Mouse (Mus musculus): Measurements from ENCODE around the gene Zfp626. TPM values are rescaled to one million over a fixed set of nuclear protein-coding genes. Genes with fewer than 3 reads are reported as not detected.
A peak's percentile ranks its signal among the peaks of the same experiment; 100 is the strongest.
"Not testable (repeated sequence)": the region's sequence is repeated elsewhere in the genome, so short reads cannot be mapped to it uniquely, and the experiment has no call there.

Zfp626 gene
- polyA plus RNA-seq, 1 experiment from 2014 or later, result 2.4 TPM

GRCm38 (mm10) chr7:27804297-27805030, 2.5 kb upstream of the Zfp626 start:
- H3K4me1 ChIP-seq (replicated peaks; ENCODE audit: control insufficient read depth, insufficient read depth, low read length), result peaks cover 6% of the 10 kb centered on the region; the same call in 1 of the 2 replicates
- peak overlapping the region; percentile 72 for H3K4me3 ChIP-seq (ENCODE audit: low read length)
- peak overlapping the region; percentile 76 for H3K9ac ChIP-seq (ENCODE audit: low read length)
- no peaks in the 10 kb centered on the region for H3K9me3 ChIP-seq (ENCODE audit: control insufficient read depth, low read length)
- H3K27me3 ChIP-seq (ENCODE audit: control insufficient read depth, insufficient read depth, low read depth, low read length), result no peaks in the 10 kb centered on the region
- peak overlapping the region; percentile 63 for H3K27ac ChIP-seq (ENCODE audit: low read length)
- H3K4me2 ChIP-seq (ENCODE audit: low read depth, low read length), result peak overlapping the region; percentile 92
- peak; percentile 97 for ATAC-seq (ENCODE audit: low read depth)
- H3K36me3 ChIP-seq (ENCODE audit: control insufficient read depth, insufficient read depth, low read length), result peaks cover 8% of the 10 kb centered on the region
- WGBS, result under 1% methylated on average over 25 of the region's 25 CpGs

GRCm38 (mm10) chr7:27807305-27807704, 309 bp downstream of the Zfp626 start:
- WGBS, result 79% methylated on average over 7 of the region's 7 CpGs

GRCm38 (mm10) chr7:27818526-27819110, 11.6 kb downstream of the Zfp626 start:
- Histone ChIP-seq H3K27ac (ENCODE audit: low read length) (no peak overlapping the region), H3K9ac (ENCODE audit: low read length) (no peak overlapping the region), H3K27me3 (ENCODE audit: control insufficient read depth, insufficient read depth, low read depth, low read length) (no peaks in the 10 kb centered on the region), H3K9me3 (ENCODE audit: control insufficient read depth, low read length) (no peaks in the 10 kb centered on the region), H3K4me2 (ENCODE audit: low read depth, low read length) (no peak overlapping the region), H3K4me1 (replicated peaks; ENCODE audit: control insufficient read depth, insufficient read depth, low read length) (no peaks in the 10 kb centered on the region), H3K4me3 (ENCODE audit: low read length) (no peak overlapping the region), H3K36me3 (ENCODE audit: control insufficient read depth, insufficient read depth, low read length) (peaks cover 19% of the 10 kb centered on the region)
- WGBS, result 95% methylated on average over 7 of the region's 7 CpGs
- ATAC-seq (ENCODE audit: low read depth), result no peak

More at GRCm38 (mm10) chr7:27807305-27807704, 309 bp downstream of the Zfp626 start:
- H3K36me3 ChIP-seq (ENCODE audit: control insufficient read depth, insufficient read depth, low read length), result peaks cover 14% of the 10 kb centered on the region
- not testable (repeated sequence) for H3K9me3 ChIP-seq (ENCODE audit: control insufficient read depth, low read length); H3K4me3 ChIP-seq (ENCODE audit: low read length); H3K27me3 ChIP-seq (ENCODE audit: control insufficient read depth, insufficient read depth, low read depth, low read length); H3K4me2 ChIP-seq (ENCODE audit: low read depth, low read length); H3K4me1 ChIP-seq (replicated peaks; ENCODE audit: control insufficient read depth, insufficient read depth, low read length); H3K27ac ChIP-seq (ENCODE audit: low read length); H3K9ac ChIP-seq (ENCODE audit: low read length); ATAC-seq (ENCODE audit: low read depth)

- H3K27me3 ChIP-seq (ENCODE audit: control insufficient read depth, insufficient read depth, low read depth, low read length), result no peaks in the 10 kb centered on the region
- no peak overlapping the region for H3K4me2 ChIP-seq (ENCODE audit: low read depth, low read length)
- peaks cover 15% of the 10 kb centered on the region for H3K36me3 ChIP-seq (ENCODE audit: control insufficient read depth, insufficient read depth, low read length)
- H3K4me3 ChIP-seq (ENCODE audit: low read length), result no peak overlapping the region
- no peak overlapping the region for H3K9ac ChIP-seq (ENCODE audit: low read length)
- H3K9me3 ChIP-seq (ENCODE audit: control insufficient read depth, low read length), result peaks cover 4% of the 10 kb centered on the region; the same call in 1 of the 2 replicates
- no peaks in the 10 kb centered on the region for H3K4me1 ChIP-seq (replicated peaks; ENCODE audit: control insufficient read depth, insufficient read depth, low read length)
- H3K27ac ChIP-seq (ENCODE audit: low read length), result no peak overlapping the region
- no peak for ATAC-seq (ENCODE audit: low read depth)
These were observed 15.6 kb downstream of the Zfp626 start for GRCm38 (mm10) chr7:27822611-27823010.

- Histone ChIP-seq H3K27ac (ENCODE audit: low read length) (no peak overlapping the region), H3K9me3 (ENCODE audit: control insufficient read depth, low read length) (no peaks in the 10 kb centered on the region), H3K4me3 (ENCODE audit: low read length) (no peak overlapping the region), H3K9ac (ENCODE audit: low read length) (no peak overlapping the region), H3K4me1 (replicated peaks; ENCODE audit: control insufficient read depth, insufficient read depth, low read length) (peaks cover 2% of the 10 kb centered on the region; the same call in 1 of the 2 replicates), H3K36me3 (ENCODE audit: control insufficient read depth, insufficient read depth, low read length) (no peaks in the 10 kb centered on the region), H3K27me3 (ENCODE audit: control insufficient read depth, insufficient read depth, low read depth, low read length) (no peaks in the 10 kb centered on the region), H3K4me2 (ENCODE audit: low read depth, low read length) (no peak overlapping the region)
- ATAC-seq (ENCODE audit: low read depth), result no peak
- WGBS, result 73% methylated on average over 2 of the region's 2 CpGs
These were observed 27.1 kb downstream of the Zfp626 start for GRCm38 (mm10) chr7:27834131-27834530.

GRCm38 (mm10) chr7:27837896-27838295, 30.9 kb downstream of the Zfp626 start:
- Histone ChIP-seq H3K4me3 (ENCODE audit: low read length) (peak overlapping the region; percentile 63), H3K36me3 (ENCODE audit: control insufficient read depth, insufficient read depth, low read length) (no peaks in the 10 kb centered on the region), H3K27me3 (ENCODE audit: control insufficient read depth, insufficient read depth, low read depth, low read length) (no peaks in the 10 kb centered on the region), H3K9ac (ENCODE audit: low read length) (peak overlapping the region; percentile 74), H3K4me2 (ENCODE audit: low read depth, low read length) (peak overlapping the region; percentile 63), H3K9me3 (ENCODE audit: control insufficient read depth, low read length) (no peaks in the 10 kb centered on the region), H3K4me1 (replicated peaks; ENCODE audit: control insufficient read depth, insufficient read depth, low read length) (peaks cover 5% of the 10 kb centered on the region; the same call in 1 of the 2 replicates), H3K27ac (ENCODE audit: low read length) (peak overlapping the region; percentile 87)
- 24% methylated on average over 6 of the region's 6 CpGs for WGBS
- no peak for ATAC-seq (ENCODE audit: low read depth)

- H3K9ac ChIP-seq (ENCODE audit: low read length), result peak within 1 kb of the TSS; percentile 74
- peak within 1 kb of the TSS; percentile 63 for H3K4me3 ChIP-seq (ENCODE audit: low read length)
- 2% methylated on average over 34 of the region's 34 CpGs for WGBS
- H3K4me2 ChIP-seq (ENCODE audit: low read depth, low read length), result peak within 1 kb of the TSS; percentile 63
- H3K9me3 ChIP-seq (ENCODE audit: control insufficient read depth, low read length), result no peaks in the 10 kb centered on the region
- peaks cover 5% of the 10 kb centered on the region; the same call in 1 of the 2 replicates for H3K4me1 ChIP-seq (replicated peaks; ENCODE audit: control insufficient read depth, insufficient read depth, low read length)
- peak; percentile 99 for ATAC-seq (ENCODE audit: low read depth)
- no peaks in the 10 kb centered on the region for H3K36me3 ChIP-seq (ENCODE audit: control insufficient read depth, insufficient read depth, low read length)
- H3K27me3 ChIP-seq (ENCODE audit: control insufficient read depth, insufficient read depth, low read depth, low read length), result no peaks in the 10 kb centered on the region
- H3K27ac ChIP-seq (ENCODE audit: low read length), result peak within 1 kb of the TSS; percentile 87
These were observed 31.6 kb downstream of the Zfp626 start, which contains the start of gene Zfp59 for GRCm38 (mm10) chr7:27838323-27839249. Gene Zfp59, plus strand, starts transcription at chr7:27838607.

- WGBS, result 91% methylated on average over 7 of the region's 7 CpGs
- H3K4me1 ChIP-seq (replicated peaks; ENCODE audit: control insufficient read depth, insufficient read depth, low read length), result peaks cover 5% of the 10 kb centered on the region; the same call in 1 of the 2 replicates
- ATAC-seq (ENCODE audit: low read depth), result no peak
- no peak overlapping the region for H3K27ac ChIP-seq (ENCODE audit: low read length)
- H3K36me3 ChIP-seq (ENCODE audit: control insufficient read depth, insufficient read depth, low read length), result no peaks in the 10 kb centered on the region
- H3K27me3 ChIP-seq (ENCODE audit: control insufficient read depth, insufficient read depth, low read depth, low read length), result no peaks in the 10 kb centered on the region
- H3K4me3 ChIP-seq (ENCODE audit: low read length), result no peak overlapping the region
- no peaks in the 10 kb centered on the region for H3K9me3 ChIP-seq (ENCODE audit: control insufficient read depth, low read length)
- no peak overlapping the region for H3K4me2 ChIP-seq (ENCODE audit: low read depth, low read length)
- H3K9ac ChIP-seq (ENCODE audit: low read length), result no peak overlapping the region
These were observed 32.6 kb downstream of the Zfp626 start for GRCm38 (mm10) chr7:27839596-27839995.

GRCm38 (mm10) chr7:27840104-27840503, 33.1 kb downstream of the Zfp626 start:
- Histone ChIP-seq H3K4me1 (replicated peaks; ENCODE audit: control insufficient read depth, insufficient read depth, low read length) (peaks cover 5% of the 10 kb centered on the region; the same call in 1 of the 2 replicates), H3K27me3 (ENCODE audit: control insufficient read depth, insufficient read depth, low read depth, low read length) (no peaks in the 10 kb centered on the region), H3K4me3 (ENCODE audit: low read length) (no peak overlapping the region), H3K4me2 (ENCODE audit: low read depth, low read length) (no peak overlapping the region), H3K27ac (ENCODE audit: low read length) (no peak overlapping the region), H3K36me3 (ENCODE audit: control insufficient read depth, insufficient read depth, low read length) (no peaks in the 10 kb centered on the region), H3K9ac (ENCODE audit: low read length) (no peak overlapping the region), H3K9me3 (ENCODE audit: control insufficient read depth, low read length) (no peaks in the 10 kb centered on the region)
- 80% methylated on average over 6 of the region's 6 CpGs for WGBS
- no peak for ATAC-seq (ENCODE audit: low read depth)
